Mouse (Mus musculus) kidney, adult 2 months (tissue): ENCODE measurements around the gene Wwc2.

Source experiments
- CTCF ChIP-seq: fragments of 200-500 bp; conservative IDR thresholded peaks from 2 replicates; pipeline ENCODE4 v1.5.1; 2011; ENCODE audit warnings: low read depth, mild to moderate bottlenecking, control low read depth, low read length, moderate library complexity, mixed read lengths; ENCODE audit not compliant: insufficient read depth, insufficient read length
- POLR2A ChIP-seq: fragments of 200-500 bp; IDR thresholded peaks from one replicate; pipeline ENCODE4 v1.6.1; 2011; ENCODE audit warnings: low read depth, low read length, control low read depth

DNA sequence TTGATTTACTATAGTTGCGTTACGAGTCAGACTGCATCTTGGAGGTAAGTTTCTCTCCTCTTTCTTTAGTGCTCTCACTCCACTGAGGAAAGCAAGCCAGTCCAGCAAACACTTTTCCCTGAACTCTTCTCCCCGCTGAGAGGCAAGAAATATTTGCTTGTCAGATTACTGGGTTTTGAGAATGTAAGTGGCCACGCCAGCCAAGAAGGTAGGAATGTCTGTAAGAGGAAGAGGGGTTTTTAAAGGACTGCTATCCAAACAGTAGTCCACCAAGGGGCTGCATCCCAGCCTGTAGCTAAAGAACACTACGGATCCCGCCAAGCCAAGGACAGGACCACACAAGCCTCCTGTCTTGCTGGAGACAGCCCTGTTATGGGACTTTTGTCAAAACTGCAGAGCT lies 65.8 kb downstream of the Wwc2 start:
- no peak for TF ChIP-seq POLR2A
- TF ChIP-seq CTCF = no peak
